Mouse (Mus musculus) erythroblast, embryonic 14.5 days (primary cell): ENCODE data around the gene Vrk1.

Experiments
- GATA1 ChIP-seq: IDR thresholded peaks from 2 replicates; pipeline ENCODE4 v1.6.1; 2012; ENCODE audit warnings: low read length, inconsistent platforms, mixed read lengths
- TAL1 ChIP-seq: IDR thresholded peaks from 3 replicates; pipeline ENCODE4 v1.6.1; 2012; ENCODE audit warnings: low read length, inconsistent platforms, mixed read lengths

DNA sequence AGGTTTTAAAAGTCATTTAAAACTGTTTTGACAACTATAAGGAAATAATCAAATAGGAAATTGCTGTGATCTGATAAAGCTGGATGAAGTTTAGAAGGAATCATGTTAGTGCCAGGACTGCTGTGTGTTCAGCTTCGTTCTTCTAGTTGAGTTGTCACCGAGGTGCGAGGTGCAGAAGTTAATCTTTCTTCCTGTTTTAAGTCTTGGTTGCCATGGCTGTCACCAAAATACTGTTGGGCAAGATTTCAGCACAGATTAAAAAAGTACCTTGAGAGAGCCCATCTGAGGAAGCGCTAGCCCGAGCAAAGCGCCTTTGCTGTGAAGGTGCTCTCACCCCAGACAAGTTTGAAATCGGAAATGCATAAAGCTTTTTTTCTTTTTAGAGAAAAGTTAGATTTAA lies 24.2 kb downstream of the Vrk1 start:
- TF ChIP-seq GATA1 (no peak), TAL1 (no peak)
